Mouse (Mus musculus) olfactory bulb, adult 2 months (tissue): ENCODE data around the gene Fam160a1. TPM values are rescaled to one million over a fixed set of nuclear protein-coding genes. Genes with fewer than 3 reads are reported as not detected.

Source experiments
- H3K27ac ChIP-seq: fragments of 200-500 bp; 2 replicates; pipeline ENCODE4 v1.5.1; 2012; ENCODE audit warnings: low read depth, low read length; ENCODE audit not compliant: insufficient read depth
- H3K4me1 ChIP-seq: fragments of 200-500 bp; 2 replicates; pipeline ENCODE4 v1.6.1; 2012; ENCODE audit warnings: low read length; ENCODE audit not compliant: control insufficient read depth, insufficient read depth
- H3K4me3 ChIP-seq: fragments of 200-500 bp; 2 replicates; pipeline ENCODE4 v1.5.1; 2012; ENCODE audit warnings: mild to moderate bottlenecking, low read depth, low read length, moderate library complexity; ENCODE audit not compliant: insufficient read depth
- CTCF ChIP-seq: fragments of 200-500 bp; IDR thresholded peaks from 2 replicates; pipeline ENCODE4 v1.5.1; 2012; ENCODE audit warnings: low read depth, mild to moderate bottlenecking, low read length, moderate library complexity; ENCODE audit not compliant: insufficient read depth
- POLR2A ChIP-seq: fragments of 200-500 bp; IDR thresholded peaks from 2 replicates; pipeline ENCODE4 v1.6.1; 2012; ENCODE audit warnings: mild to moderate bottlenecking, low read depth, low read length, moderate library complexity; ENCODE audit not compliant: insufficient read depth
- WGBS: fragments of 180-500 bp; shearing (Covaris S2); methylation state at CpG from one replicate; pipeline ENCODE4 v1.1.7; 2018; 5-methylcytosine and 5-hydroxymethylcytosine counted together
- polyA plus RNA-seq: library from polyadenylated mRNA; stranded (reverse); fragments of >200 nt; gene quantifications from 2 replicates; pipeline ENCODE4 v1.2.4, GENCODE M21; 2012; ENCODE audit warnings: low replicate concordance; ENCODE audit not compliant: missing spikeins, insufficient read depth, insufficient read length

Fam160a1 gene
- polyA plus RNA-seq, 1 experiment = not detected

DNA sequence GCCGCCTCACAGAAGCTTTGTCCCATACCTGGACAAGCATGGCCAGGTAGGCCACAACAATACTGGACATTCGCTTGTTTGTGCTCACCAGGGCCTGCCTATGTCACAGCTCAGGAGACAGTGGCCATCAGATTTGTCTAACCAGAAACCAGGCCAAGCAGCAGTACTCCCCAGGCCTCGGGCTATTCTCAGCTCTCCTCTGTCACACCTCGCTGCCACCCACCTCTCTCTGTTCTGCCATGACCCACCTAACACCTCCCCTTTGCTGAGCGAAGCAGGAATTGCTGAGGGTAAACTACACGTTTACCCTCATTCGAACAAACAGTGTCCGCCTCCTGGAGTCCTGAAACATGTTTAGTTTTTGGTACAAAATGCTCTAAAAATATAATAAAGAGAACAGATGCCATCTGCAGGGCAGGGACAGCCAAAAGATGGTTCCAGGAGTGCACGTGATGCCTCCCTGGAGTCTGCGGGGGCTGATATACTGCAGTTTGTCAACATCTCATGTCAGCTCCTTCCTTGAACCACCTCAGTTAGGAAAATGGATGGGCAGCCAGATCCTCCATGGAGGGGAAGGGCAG is 152.4 kb downstream of the Fam160a1 start:
- peaks cover 32% of the 10 kb centered on the region for H3K4me1 ChIP-seq
- WGBS = 64% methylated on average over 10 of the region's 10 CpGs
- H3K27ac ChIP-seq = no peak overlapping the region
- TF ChIP-seq POLR2A (no peak), CTCF (no peak)
- H3K4me3 ChIP-seq = no peak overlapping the region

DNA sequence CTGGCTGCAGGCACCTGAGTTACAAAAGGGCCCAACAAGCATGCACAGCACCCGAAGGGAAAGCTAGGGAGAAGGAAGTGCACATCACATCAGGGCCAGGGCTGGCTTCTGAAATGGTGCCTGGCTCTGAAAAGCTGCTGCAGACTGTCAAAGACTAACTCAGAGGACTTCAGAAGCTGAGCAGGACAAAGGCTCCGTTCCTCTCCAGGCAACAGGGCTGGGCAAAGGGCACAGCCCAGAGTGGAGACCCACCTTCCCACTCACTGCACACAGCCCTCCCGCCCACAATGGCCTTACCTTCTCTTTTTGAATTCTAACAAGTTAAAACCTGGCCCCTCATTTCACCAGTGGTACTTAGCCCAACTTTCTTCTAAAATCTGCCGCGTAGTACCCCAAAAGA is 153.3 kb downstream of the Fam160a1 start:
- 91% methylated on average over 5 of the region's 5 CpGs for WGBS
- Histone ChIP-seq H3K4me1 (peaks cover 32% of the 10 kb centered on the region), H3K27ac (no peak overlapping the region), H3K4me3 (no peak overlapping the region)
- TF ChIP-seq POLR2A (no peak), CTCF (no peak)

DNA sequence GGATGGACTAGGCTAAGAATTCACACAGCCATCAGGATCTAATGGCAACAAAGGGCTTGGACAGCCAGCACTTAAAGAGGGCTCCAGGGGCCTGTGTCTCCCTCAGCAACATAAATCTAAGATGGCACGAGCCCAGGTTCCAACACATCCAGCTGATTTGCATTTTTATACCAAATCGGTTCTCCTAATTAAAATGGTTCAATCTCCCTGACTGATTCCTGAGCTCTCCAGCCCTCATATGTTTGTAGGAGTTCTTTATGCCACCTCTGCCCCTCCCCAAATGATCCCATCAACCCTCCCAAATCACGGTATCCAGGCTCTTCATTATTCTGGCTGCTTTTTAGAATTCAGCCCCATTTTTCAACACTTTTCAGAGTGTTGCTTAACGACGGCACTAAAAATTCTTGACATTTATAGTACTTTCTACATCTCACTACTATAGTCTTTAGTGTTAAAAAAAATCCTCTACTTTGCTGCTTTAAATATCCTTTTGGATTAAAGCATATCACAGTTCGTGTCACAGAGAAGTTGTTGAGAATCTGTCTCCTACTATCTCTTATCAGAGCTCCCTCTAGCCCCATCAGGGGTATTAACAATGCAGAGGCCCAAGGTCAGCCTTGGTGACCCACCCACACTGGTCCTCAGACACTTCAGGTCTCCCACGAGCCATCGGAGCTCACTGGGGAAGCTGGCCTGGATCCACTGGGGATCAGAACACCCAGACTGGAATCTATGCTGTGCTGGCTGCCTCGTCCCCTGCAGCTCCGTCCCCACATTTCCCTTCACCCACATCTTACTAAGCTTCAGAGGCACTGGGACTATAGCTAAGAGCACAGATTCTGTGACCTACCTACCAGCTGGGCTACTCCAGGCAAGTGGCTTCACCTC is 154.9 kb downstream of the Fam160a1 start:
- WGBS = 60% methylated on average over 10 of the region's 10 CpGs
- Histone ChIP-seq H3K27ac (no peak overlapping the region), H3K4me3 (no peak overlapping the region), H3K4me1 (peaks cover 28% of the 10 kb centered on the region)
- TF ChIP-seq CTCF (no peak), POLR2A (no peak)

DNA sequence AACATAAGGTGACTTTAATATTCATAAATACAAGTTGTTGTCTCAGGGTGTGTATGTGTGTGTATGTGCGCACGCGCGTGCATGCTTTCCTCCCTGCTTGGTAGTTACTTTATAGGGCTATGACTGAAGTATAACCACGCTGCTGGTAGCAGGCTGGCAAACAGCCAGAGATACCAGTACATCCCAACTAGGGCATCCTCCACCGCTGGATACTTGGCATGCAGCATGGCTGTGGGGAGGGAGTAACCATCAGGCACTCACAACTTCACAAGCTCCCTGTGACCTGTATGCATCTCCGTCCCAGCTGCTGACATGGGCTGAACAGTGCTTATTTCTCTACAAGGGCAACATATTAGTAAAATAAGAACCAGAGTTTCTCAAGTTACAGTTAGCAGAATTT is 157.4 kb downstream of the Fam160a1 start:
- Histone ChIP-seq H3K4me1 (peaks cover 16% of the 10 kb centered on the region), H3K4me3 (no peak overlapping the region), H3K27ac (no peak overlapping the region)
- TF ChIP-seq CTCF = no peak
- TF ChIP-seq POLR2A = no peak
- whole genome bisulfite sequencing = 58% methylated on average over 7 of the region's 7 CpGs

DNA sequence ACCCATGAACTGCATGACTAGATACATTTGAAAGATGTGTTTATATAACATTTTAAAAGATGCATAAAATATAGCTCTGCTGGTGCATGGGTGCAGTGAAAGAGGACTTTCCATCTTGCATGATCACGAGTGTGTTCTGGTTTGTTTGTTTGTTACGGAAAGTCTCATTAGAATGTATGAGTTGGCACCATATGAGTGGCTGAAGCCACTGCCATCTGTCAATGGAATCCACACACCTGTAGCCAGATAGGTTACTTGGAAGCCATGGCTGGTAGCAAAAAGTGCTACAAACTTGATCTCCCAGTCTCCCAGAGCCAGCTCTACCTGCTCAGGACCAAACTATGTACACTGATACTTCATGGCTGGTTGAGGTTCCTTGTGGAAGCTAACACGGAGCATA is 161.6 kb downstream of the Fam160a1 start:
- TF ChIP-seq CTCF (no peak), POLR2A (no peak)
- H3K4me1 ChIP-seq = peaks cover 13% of the 10 kb centered on the region
- WGBS = over 99% methylated on average over 3 of the region's 3 CpGs
- no peak overlapping the region for H3K27ac ChIP-seq
- H3K4me3 ChIP-seq = no peak overlapping the region

DNA sequence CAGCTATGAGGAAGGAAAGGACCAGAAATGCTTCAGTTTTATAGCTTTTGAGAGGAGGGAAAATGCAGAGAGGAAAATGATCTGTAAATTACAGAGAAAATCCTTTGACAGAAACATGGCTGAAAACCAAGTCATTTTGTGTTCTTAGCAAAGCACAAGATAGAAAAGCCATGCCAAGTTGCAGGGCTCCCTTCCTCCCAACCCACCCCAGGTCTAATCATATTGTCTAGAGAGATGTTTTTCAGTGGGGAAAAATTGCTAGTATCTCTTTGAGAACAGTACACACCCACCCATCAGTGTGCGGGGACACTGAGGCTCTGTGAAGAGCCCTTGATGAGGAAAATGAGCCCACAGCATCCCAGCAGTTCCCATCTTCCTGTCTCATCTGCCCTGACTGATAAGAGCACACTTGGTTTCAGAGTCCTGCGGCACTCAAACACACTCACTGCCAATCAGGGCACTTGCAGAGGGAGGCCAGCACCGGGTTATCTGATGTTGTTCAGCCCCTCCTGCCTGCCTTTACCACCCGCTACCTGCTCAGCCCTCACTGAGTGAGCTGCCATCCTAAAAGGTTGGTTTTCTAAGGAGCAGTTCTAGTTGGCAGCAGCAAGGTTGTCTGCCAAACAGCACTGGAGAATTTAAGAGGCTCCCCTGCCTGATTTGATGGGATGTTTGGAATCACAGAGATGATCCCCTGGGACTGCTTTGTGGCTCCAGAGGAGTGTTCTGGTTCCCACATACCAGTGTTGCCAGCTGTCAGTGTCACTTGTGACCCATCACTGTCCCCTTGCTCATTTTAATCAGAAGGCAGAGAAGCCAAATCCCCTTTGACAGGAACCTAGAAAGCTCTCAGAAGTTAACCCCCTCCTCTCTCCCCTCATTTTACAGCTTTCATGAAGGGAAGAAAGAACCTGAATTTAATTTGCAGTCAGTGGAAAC is 164.1 kb downstream of the Fam160a1 start:
- TF ChIP-seq POLR2A (no peak), CTCF (no peak)
- peak overlapping the region; percentile 1; the same call in 1 of the 2 replicates for H3K27ac ChIP-seq
- H3K4me3 ChIP-seq = no peak overlapping the region
- H3K4me1 ChIP-seq = peaks cover 13% of the 10 kb centered on the region
- WGBS = 55% methylated on average over 4 of the region's 4 CpGs

DNA sequence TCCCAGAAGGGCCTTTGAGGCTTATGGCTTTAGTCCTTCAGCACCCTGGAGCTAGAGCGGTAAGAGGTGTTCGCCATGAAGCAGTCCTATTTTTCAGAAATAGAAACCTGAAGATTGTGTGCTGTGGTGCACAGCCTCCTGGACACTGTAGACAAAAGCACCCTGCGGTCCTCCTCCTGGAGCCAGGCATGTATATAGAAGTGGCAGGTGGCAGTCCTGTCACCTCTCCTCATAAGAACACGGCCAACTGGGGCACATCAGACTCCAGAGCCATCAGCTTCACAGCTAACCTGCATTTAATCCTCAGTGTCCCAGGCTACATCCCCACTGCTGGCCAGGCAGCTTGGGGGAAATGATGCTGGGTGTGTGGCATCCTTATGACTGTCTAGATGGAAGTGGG is 167.9 kb downstream of the Fam160a1 start:
- H3K27ac ChIP-seq = no peak overlapping the region
- H3K4me3 ChIP-seq = no peak overlapping the region
- H3K4me1 ChIP-seq = peaks cover 13% of the 10 kb centered on the region
- TF ChIP-seq CTCF = no peak
- no peak for TF ChIP-seq POLR2A
- WGBS = 91% methylated on average over 4 of the region's 4 CpGs

DNA sequence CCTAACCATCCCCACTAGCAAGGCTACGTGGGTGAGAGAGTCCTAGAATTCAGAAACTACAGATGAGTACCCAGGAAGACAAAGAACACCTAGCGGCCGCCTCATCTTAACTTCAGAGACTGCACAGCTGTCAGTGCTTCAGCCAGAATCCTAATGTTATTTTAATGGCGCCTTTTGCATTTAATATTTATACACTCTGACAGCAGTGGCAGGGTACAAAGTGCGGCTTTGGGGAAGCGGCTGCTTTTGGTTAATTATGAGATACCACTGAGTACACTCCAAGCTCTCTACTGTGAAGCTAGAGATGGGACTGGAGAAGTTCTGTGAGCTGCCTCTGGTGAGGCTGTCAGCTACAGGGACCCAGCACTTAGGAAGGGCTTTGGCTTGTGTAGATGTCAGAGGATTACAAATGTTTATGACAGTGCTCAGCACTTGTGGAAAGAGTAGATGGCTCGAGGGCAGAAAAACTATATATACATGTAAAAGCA is 171.5 kb downstream of the Fam160a1 start:
- H3K4me1 ChIP-seq = 0 out of 2 replicates have a peak, but pooled peaks cover 2% of the 10 kb centered on the region
- TF ChIP-seq CTCF (no peak), POLR2A (no peak)
- H3K4me3 ChIP-seq = no peak overlapping the region
- 80% methylated on average over 7 of the region's 7 CpGs for WGBS
- no peak overlapping the region; the same call in 1 of the 2 replicates for H3K27ac ChIP-seq

DNA sequence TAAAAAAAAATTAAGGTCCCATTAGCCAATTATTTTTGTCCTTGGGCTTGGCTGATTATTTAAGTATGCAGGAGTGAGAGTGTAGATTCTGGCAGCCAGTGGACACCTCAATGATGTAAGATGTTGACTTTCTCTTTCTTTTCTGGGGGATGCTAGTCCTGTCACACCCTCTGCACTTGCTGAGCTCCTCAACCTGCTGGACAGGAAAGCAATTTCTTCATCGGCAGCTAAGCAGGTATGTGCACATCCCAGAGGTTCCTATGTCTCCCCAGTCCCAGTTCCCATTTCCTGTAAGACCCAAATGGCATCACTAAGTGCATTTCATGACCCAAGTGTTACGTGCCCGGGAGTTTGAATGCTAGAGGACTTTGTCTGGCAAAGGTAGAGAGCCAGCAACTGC is 172.3 kb downstream of the Fam160a1 start:
- Histone ChIP-seq H3K4me3 (no peak overlapping the region), H3K4me1 (0 out of 2 replicates have a peak, but pooled peaks cover 2% of the 10 kb centered on the region), H3K27ac (no peak overlapping the region)
- WGBS = 76% methylated on average over 3 of the region's 3 CpGs
- TF ChIP-seq POLR2A (no peak), CTCF (no peak)
